Comparison of ENCODE assay signal across 19 mouse cellular contexts in the genomic region with DNA sequence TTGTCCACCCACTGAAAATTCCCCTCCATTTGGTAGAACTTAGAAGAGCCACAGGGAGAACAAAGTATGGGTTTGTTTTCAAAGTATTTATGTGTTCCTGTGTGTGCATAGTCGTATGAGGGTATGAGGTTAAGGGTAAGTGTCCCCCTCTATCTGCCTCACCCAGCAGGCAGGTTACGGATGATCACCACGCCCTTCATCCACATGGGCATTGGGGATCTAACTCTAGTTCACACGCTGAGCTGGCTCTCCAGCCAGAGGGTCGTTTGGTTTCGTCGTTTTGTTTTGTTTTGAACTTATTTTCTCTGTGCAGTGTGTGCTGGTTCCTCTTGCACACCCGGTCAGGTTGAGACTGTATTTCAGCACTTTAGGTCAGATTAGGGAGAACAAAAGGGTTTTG. TPM values are rescaled to one million over a fixed set of nuclear protein-coding genes. Genes with fewer than 3 reads are reported as not detected.
DNase-seq lines count a peak whose midpoint lies in the region; ATAC-seq and TF ChIP-seq lines count a peak whose summit lies in the region.
"Had no signal": no experiment of that assay in that cellular context is flagged by ENCODE, and none has a peak within 500 bp of the region (broad histone marks: within the 10 kb centered on the region; RNA-seq: fewer than 3 reads in every experiment).

No protein-coding gene starts in this region.

- H3K4me2 ChIP-seq in hindbrain, embryonic 11.5 days (replicated peaks; ENCODE audit: low read depth, low read length) = no peak overlapping the region
- peak overlapping the region; percentile 91 for H3K4me2 ChIP-seq in liver, embryonic 11.5 days
- H3K4me2 ChIP-seq in hindbrain, embryonic 12.5 days (replicated peaks) = no peak overlapping the region
- H3K4me2 ChIP-seq: embryonic facial prominence, embryonic 12.5 days; neural tube, embryonic 12.5 days had no signal

- H3K4me1 ChIP-seq in hindbrain, embryonic 10.5 days (replicated peaks) = peaks cover 33% of the 10 kb centered on the region
- peaks cover 2% of the 10 kb centered on the region; the same call in 1 of the 2 replicates for H3K4me1 ChIP-seq in hindbrain, embryonic 11.5 days (replicated peaks; ENCODE audit: control insufficient read depth, insufficient read depth, low read length)
- peaks cover 49% of the 10 kb centered on the region for H3K4me1 ChIP-seq in thymus, adult 2 months (replicated peaks; ENCODE audit: control insufficient read depth, insufficient read depth, low read length)
- peaks cover 81% of the 10 kb centered on the region for H3K4me1 ChIP-seq in liver, embryonic 11.5 days (replicated peaks; ENCODE audit: control insufficient read depth, insufficient read depth, low read length)
- peaks cover 14% of the 10 kb centered on the region for H3K4me1 ChIP-seq in hindbrain, embryonic 12.5 days

- TF ChIP-seq POLR2A in thymus, adult 2 months (IDR thresholded peaks at IDR 0.05; ENCODE audit: control insufficient read depth, extremely low read depth, insufficient read depth, low read length, poor library complexity) = no peak

- no peak for DNase-seq in hindbrain, embryonic 10.5 days (ENCODE audit: low spot score)
- DNase-seq in hindbrain, embryonic 11.5 days (ENCODE audit: low spot score) = no peak
- no peak for DNase-seq in thymus, adult 2 months
- DNase-seq in thymus, postnatal 0 days (ENCODE audit: low spot score) = no peak
- no peak for DNase-seq in liver, embryonic 11.5 days (ENCODE audit: low spot score)
- no peak for DNase-seq in left cerebral cortex, postnatal 10 days (ENCODE audit: extremely low spot score in 1 of 2, low spot score in 2 of 2)
- DNase-seq: adrenal gland, postnatal 36 days; cerebellum, adult 11 months; cerebellum, postnatal 36 days; layer of hippocampus, adult 9-11 months; spleen, adult 18-20 months had no signal

- ATAC-seq in hindbrain, embryonic 11.5 days (ENCODE audit: low FRiP score) = no peak
- ATAC-seq in liver, embryonic 11.5 days (replicated peaks; ENCODE audit: low FRiP score) = peak; percentile 54
- ATAC-seq in hindbrain, embryonic 12.5 days (ENCODE audit: low FRiP score) = no peak
- ATAC-seq: activated CD4-positive, CD25-positive, alpha-beta regulatory T cell, adult 4 months; forebrain, embryonic 14.5 days; hindbrain, embryonic 16.5 days; midbrain, embryonic 16.5 days had no signal

- H3K9ac ChIP-seq in hindbrain, embryonic 11.5 days (ENCODE audit: low read depth, low read length) = no peak overlapping the region
- peak overlapping the region; percentile 60 for H3K9ac ChIP-seq in liver, embryonic 11.5 days (ENCODE audit: low read depth, low read length)
- H3K9ac ChIP-seq in hindbrain, embryonic 12.5 days = no peak overlapping the region
- H3K9ac ChIP-seq: embryonic facial prominence, embryonic 12.5 days; neural tube, embryonic 12.5 days had no signal

- intact Hi-C loops in left cerebral cortex, postnatal 10 days (cut with DNase I) = no loop called here

- no peak overlapping the region for H3K4me3 ChIP-seq in hindbrain, embryonic 10.5 days
- H3K4me3 ChIP-seq in hindbrain, embryonic 11.5 days (ENCODE audit: low read depth, low read length) = no peak overlapping the region
- H3K4me3 ChIP-seq in thymus, adult 2 months (ENCODE audit: control insufficient read depth, insufficient read depth, low read length) = no peak overlapping the region
- peak overlapping the region; percentile 40 for H3K4me3 ChIP-seq in liver, embryonic 11.5 days (ENCODE audit: low read depth, low read length)
- H3K4me3 ChIP-seq in hindbrain, embryonic 12.5 days = no peak overlapping the region
- H3K4me3 ChIP-seq: embryonic facial prominence, embryonic 12.5 days; neural tube, embryonic 12.5 days had no signal

- H3K36me3 ChIP-seq in hindbrain, embryonic 10.5 days = no peaks in the 10 kb centered on the region
- H3K36me3 ChIP-seq in hindbrain, embryonic 11.5 days (ENCODE audit: control insufficient read depth, insufficient read depth, low read length) = no peaks in the 10 kb centered on the region
- no peaks in the 10 kb centered on the region for H3K36me3 ChIP-seq in thymus, adult 2 months (ENCODE audit: control insufficient read depth, insufficient read depth, low read length)
- H3K36me3 ChIP-seq in liver, embryonic 11.5 days (ENCODE audit: control insufficient read depth, insufficient read depth, low read length) = no peaks in the 10 kb centered on the region; the same call in 1 of the 2 replicates
- no peaks in the 10 kb centered on the region for H3K36me3 ChIP-seq in hindbrain, embryonic 12.5 days
- H3K36me3 ChIP-seq: embryonic facial prominence, embryonic 12.5 days; neural tube, embryonic 12.5 days had no signal

- WGBS in hindbrain, embryonic 10.5 days = 77% methylated on average over 8 of the region's 8 CpGs
- 79% methylated on average over 8 of the region's 8 CpGs for WGBS in hindbrain, embryonic 11.5 days
- WGBS in thymus, adult 2 months = 47% methylated on average over 8 of the region's 8 CpGs
- 50% methylated on average over 8 of the region's 8 CpGs for WGBS in liver, embryonic 11.5 days
- WGBS in hindbrain, embryonic 12.5 days = 78% methylated on average over 8 of the region's 8 CpGs

- no peaks in the 10 kb centered on the region for H3K27me3 ChIP-seq in hindbrain, embryonic 10.5 days (ENCODE audit: insufficient read depth, poor library complexity, severe bottlenecking)
- H3K27me3 ChIP-seq in hindbrain, embryonic 11.5 days (ENCODE audit: control insufficient read depth, insufficient read depth, low read length) = no peaks in the 10 kb centered on the region
- no peaks in the 10 kb centered on the region for H3K27me3 ChIP-seq in thymus, adult 2 months (ENCODE audit: control insufficient read depth, insufficient read depth, low read length)
- H3K27me3 ChIP-seq in liver, embryonic 11.5 days (replicated peaks; ENCODE audit: control insufficient read depth, insufficient read depth, low read length) = no peaks in the 10 kb centered on the region
- H3K27me3 ChIP-seq in hindbrain, embryonic 12.5 days = no peaks in the 10 kb centered on the region
- H3K27me3 ChIP-seq: embryonic facial prominence, embryonic 12.5 days; neural tube, embryonic 12.5 days had no signal

- no peaks in the 10 kb centered on the region for H3K9me3 ChIP-seq in hindbrain, embryonic 10.5 days
- no peaks in the 10 kb centered on the region for H3K9me3 ChIP-seq in hindbrain, embryonic 11.5 days (ENCODE audit: control insufficient read depth, low read length)
- H3K9me3 ChIP-seq in liver, embryonic 11.5 days (ENCODE audit: control insufficient read depth, low read length) = no peaks in the 10 kb centered on the region
- H3K9me3 ChIP-seq in hindbrain, embryonic 12.5 days (replicated peaks) = no peaks in the 10 kb centered on the region
- H3K9me3 ChIP-seq: embryonic facial prominence, embryonic 12.5 days; neural tube, embryonic 12.5 days had no signal

- 0 out of 2 replicates have a peak overlapping the region, but pooled peaks have one; percentile 16 for H3K27ac ChIP-seq in hindbrain, embryonic 10.5 days
- H3K27ac ChIP-seq in hindbrain, embryonic 11.5 days (ENCODE audit: low read depth, low read length) = no peak overlapping the region
- peak overlapping the region; percentile 41; the same call in 1 of the 2 replicates for H3K27ac ChIP-seq in thymus, adult 2 months (ENCODE audit: control insufficient read depth, insufficient read depth, low read length)
- H3K27ac ChIP-seq in liver, embryonic 11.5 days (ENCODE audit: low read depth, low read length) = peak overlapping the region; percentile 98
- H3K27ac ChIP-seq in hindbrain, embryonic 12.5 days = no peak overlapping the region
- H3K27ac ChIP-seq: embryonic facial prominence, embryonic 12.5 days; kidney, postnatal 0 days; neural tube, embryonic 12.5 days had no signal

- TF ChIP-seq CTCF in thymus, adult 2 months (IDR thresholded peaks at IDR 0.05; ENCODE audit: borderline replicate concordance, control insufficient read depth, extremely low read depth, insufficient read depth, low read length, poor library complexity) = no peak

RNA-seq across cellular contexts. Expression of gene Taok3, which starts 17.7 kb away (rescaled TPM):
- 10.4 and 16.4 TPM in 2 replicates for polyA plus RNA-seq in hindbrain, embryonic 10.5 days (2016; fragmentation: Nextera tagmentation; extraction: Ambion mirVana)
- 21.7 and 26.1 TPM in 2 replicates for polyA plus RNA-seq in hindbrain, embryonic 11.5 days (2014; fragmentation: Nextera tagmentation; extraction: Ambion mirVana)
- 43.5 and 50.8 TPM in 2 replicates for polyA plus RNA-seq in thymus, adult 2 months (2012; rRNA removed)
- 68.1 and 71.1 TPM in 2 replicates for polyA plus RNA-seq in thymus, postnatal 0 days (2015; fragmentation: Nextera tagmentation; extraction: Ambion mirVana)
- polyA plus RNA-seq in liver, embryonic 11.5 days (2014; fragmentation: Nextera tagmentation; extraction: Ambion mirVana) = 69.3 and 73.6 TPM in 2 replicates
- total RNA-seq in left cerebral cortex, postnatal 10 days (2021) = 10 to 100 TPM; 67.6 to 68.7 TPM
- polyA plus RNA-seq in hindbrain, embryonic 12.5 days (2016; fragmentation: Nextera tagmentation; extraction: Ambion mirVana) = 30.6 and 31.8 TPM in 2 replicates

RNA-seq across cellular contexts. Expression of gene Suds3, which starts 21.7 kb away (rescaled TPM):
- polyA plus RNA-seq in hindbrain, embryonic 10.5 days (2016; fragmentation: Nextera tagmentation; extraction: Ambion mirVana) = 79.1 and 90.4 TPM in 2 replicates
- polyA plus RNA-seq in hindbrain, embryonic 11.5 days (2014; fragmentation: Nextera tagmentation; extraction: Ambion mirVana) = 48.0 and 54.2 TPM in 2 replicates
- 108 and 113 TPM in 2 replicates for polyA plus RNA-seq in thymus, adult 2 months (2012; rRNA removed)
- 66.0 and 69.1 TPM in 2 replicates for polyA plus RNA-seq in thymus, postnatal 0 days (2015; fragmentation: Nextera tagmentation; extraction: Ambion mirVana)
- 37.8 and 41.9 TPM in 2 replicates for polyA plus RNA-seq in liver, embryonic 11.5 days (2014; fragmentation: Nextera tagmentation; extraction: Ambion mirVana)
- total RNA-seq in left cerebral cortex, postnatal 10 days (2021) = 10 to 100 TPM; 93.7 to 93.9 TPM
- 118 and 120 TPM in 2 replicates for polyA plus RNA-seq in hindbrain, embryonic 12.5 days (2016; fragmentation: Nextera tagmentation; extraction: Ambion mirVana)

Comparison
In these comparisons a context has a peak if more than half of its experiments do, and no peak if none do; other contexts are left out.
1. H3K27ac ChIP-seq: peak in hindbrain, embryonic 10.5 days (single experiment), thymus, adult 2 months (single experiment) and liver, embryonic 11.5 days (single experiment); none in hindbrain, embryonic 11.5 days (single experiment) and hindbrain, embryonic 12.5 days (single experiment).